Mouse (Mus musculus): Measurements from ENCODE around the gene Enpp1.

Enpp1 gene

DNA sequence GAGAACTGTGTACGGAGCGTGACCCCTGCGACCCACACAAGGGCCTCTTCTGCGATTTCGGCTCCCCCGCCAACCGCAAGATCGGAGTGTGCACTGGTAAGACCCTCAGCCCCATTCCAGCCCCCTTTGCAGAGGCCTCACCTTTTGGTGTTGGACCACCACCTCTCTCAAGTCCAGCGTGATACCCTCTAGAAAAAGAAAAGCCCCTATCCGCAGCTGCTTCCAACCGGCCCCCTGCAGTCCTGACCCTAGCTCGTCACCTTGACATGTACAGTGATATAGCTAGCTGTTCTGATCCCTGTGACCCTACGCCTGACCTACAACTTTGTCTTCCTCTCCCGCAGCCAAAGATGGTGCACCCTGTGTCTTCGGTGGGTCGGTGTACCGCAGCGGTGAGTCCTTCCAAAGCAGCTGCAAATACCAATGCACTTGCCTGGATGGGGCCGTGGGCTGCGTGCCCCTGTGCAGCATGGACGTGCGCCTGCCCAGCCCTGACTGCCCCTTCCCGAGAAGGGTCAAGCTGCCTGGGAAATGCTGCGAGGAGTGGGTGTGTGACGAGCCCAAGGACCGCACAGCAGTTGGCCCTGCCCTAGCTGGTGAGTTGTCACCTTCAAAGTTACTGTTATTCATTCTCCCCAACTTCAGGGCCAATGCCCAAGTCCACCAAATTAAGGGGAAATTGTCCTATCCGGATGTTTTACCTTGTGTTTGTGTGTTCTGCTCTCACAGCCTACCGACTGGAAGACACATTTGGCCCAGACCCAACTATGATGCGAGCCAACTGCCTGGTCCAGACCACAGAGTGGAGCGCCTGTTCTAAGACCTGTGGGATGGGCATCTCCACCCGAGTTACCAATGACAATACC lies 115.7 kb downstream of the Enpp1 start:
- DNase-seq (ENCODE audit: low spot score): no peak

DNA sequence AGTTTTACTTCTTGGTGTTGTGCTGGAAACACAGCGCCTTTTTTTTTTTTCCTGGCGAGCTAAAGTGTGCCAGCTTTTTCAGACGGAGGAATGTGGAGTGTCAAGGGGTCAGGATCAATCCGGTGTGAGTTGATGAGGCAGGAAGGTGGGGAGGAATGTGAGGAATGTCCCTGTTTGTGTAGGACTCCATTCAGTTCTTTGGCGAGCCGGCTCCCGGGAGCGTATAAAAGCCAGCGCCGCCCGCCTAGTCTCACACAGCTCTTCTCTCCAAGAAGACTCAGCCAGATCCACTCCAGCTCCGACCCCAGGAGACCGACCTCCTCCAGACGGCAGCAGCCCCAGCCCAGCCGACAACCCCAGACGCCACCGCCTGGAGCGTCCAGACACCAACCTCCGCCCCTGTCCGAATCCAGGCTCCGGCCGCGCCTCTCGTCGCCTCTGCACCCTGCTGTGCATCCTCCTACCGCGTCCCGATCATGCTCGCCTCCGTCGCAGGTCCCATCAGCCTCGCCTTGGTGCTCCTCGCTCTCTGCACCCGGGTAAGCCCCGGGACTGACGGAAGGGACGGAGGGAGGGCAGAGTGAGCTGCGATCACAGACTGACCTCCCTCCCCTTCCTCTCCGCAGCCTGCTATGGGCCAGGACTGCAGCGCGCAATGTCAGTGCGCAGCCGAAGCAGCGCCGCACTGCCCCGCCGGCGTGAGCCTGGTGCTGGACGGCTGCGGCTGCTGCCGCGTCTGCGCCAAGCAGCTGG lies 116.5 kb downstream of the Enpp1 start, which contains the start of gene Ccn2:
Ccn2 (plus strand) TSS at position 193 of the 753 bp plus-strand sequence.
- peak; percentile 65 for DNase-seq (ENCODE audit: low spot score)

DNA sequence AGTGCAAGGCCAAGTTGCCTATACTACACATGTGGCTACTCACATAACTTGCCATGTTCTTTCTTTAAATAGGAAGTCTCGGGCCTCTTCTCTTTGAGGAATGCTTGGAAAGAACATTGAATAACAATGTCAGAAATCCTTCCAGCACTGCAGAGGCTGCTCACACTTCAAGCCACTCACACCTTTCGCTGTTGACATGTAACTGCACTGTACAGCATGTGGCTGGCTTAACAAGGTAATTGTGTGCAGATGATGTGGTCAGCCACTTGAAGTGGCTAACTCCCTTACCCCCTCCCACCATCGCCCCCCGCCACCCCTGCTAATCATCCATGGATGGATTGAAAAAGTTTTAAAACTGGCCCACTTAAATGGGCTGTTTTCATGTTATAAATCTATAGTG lies 118.4 kb downstream of the Enpp1 start:
- no peak for DNase-seq (ENCODE audit: low spot score)

DNA sequence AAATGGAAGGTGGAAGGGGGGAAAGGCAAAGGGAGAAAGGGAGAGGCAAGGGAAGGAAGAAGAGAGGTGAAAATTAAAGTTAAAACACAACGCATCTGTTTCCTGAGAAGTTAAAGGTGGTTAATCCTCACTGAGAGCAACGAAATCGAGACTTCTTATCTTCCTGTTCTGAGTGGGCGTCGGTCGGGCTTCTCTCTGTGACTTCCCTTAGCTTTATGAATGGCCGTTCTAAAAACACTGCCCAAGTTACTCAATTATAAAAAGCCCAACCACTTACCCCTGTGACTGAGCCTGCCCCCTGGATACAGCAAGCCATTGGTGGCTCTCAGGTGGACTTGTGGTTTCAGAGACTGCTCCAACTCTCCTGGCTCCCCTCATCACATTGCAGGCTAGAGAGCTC lies 119.0 kb downstream of the Enpp1 start:
- no peak for DNase-seq (ENCODE audit: low spot score)

DNA sequence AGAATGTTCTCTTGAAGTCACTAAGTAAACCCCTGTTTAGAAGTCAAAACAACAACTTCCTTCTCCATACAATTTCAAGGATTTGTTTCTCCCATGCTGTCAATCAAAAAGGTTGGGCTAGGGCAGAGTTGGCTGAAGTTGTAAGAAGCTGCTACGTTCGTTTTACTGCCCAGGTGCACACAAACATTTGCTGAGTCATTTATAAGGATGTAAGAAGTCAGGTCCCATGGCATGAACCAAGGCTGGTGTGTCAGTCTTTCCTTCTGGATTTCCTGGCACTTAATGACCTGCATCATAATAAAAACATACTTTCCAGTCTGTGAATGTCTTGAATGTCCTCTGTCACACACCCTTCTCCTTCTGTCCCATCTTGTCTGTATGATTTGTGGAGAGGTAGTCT lies 119.6 kb downstream of the Enpp1 start:
- DNase-seq (ENCODE audit: low spot score): no peak

DNA sequence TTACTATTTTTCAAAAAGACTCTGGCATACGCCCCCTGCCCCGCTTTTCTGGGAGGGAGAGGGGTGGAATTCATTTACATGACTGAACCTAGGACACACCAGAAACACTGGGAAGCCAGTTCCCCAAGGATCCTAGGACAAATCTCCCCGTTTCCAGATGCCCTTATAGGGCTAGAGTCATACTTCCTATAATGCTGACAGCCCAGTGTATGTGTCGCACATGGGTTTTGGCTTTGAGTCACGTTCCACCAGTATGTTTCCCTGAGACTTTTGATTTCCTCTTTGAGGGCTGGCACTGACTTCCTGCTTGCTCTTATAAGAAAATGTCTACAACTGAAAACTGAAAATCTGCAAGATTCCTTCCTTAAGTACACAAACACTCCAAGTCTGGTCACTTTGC lies 120.2 kb downstream of the Enpp1 start:
- DNase-seq (ENCODE audit: low spot score): no peak

DNA sequence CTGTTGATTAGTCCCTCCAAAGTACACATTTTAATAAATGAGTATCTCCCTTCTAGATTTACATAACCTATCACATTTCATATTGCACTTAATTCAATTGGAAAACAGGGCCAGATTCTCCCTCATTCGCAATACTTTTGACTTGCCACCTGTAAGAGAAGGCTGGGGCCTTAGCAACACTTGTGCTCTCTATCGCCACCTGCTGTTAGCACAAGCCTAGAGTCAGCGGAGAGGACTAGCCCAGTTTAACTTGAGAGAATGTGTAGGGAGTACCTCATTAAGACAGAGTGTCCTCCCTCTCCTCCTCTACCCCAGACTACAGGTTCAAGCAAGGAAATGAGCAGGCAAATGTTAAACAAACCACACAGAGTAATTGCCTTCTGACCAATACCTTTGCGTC lies 120.8 kb downstream of the Enpp1 start:
- DNase-seq (ENCODE audit: low spot score): peak; percentile 49

DNA sequence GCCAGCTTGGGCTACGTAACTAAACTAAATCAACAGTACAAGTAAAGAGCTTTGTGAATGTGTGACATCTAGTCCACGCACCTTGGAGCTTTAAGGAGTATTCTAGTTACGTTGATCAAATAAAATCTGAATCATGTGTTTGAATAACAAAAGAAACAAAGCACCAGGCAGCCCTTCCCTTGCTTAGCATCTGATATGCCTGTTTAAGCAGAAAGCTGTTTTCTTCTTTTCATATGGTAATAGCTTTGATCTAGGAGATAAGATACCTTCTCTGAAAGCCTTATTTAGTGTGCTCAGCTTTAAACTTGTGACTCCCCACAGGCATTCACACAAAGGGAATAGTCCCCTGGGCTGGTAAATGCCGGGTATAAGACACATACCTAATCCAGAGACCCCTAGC lies 121.4 kb downstream of the Enpp1 start:
- no peak for DNase-seq (ENCODE audit: low spot score)

DNA sequence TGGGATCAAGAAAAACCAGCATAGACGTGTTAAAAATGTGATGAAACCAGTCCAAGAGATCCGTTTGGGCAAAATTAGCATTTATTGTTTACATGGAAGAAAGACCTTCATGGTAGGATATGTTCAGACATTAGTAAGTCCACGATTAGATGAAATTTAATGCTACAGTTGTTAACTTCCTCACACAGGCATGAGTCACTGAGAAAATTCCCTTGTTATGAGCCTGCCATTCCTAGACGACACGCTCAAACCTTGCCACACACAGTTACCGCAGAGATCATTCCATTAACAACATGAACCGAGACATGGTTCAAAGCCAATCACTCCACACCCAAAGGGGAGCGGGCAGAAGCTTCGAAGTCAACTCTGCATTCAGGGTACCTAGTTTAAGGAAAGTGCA lies 122.7 kb downstream of the Enpp1 start:
- no peak for DNase-seq (ENCODE audit: low spot score)

DNA sequence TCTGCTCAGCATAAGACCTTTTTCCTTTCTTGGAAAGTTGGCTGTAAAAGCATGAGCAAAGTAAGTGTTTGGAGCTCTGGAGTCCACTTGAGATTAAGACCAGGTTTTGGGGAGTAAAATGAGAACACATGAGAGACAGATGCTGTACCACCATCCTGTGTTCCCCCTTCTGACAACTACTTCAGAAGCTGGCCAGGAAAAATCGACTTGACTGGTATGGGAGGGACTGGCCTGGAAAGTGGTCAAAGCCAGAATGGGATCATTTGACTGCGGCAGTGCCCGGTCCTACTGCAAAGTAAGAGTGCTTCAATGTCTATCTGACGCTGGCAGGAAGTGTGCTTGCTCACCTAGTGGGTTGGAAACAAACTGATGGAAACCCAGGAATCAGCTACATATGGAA lies 123.1 kb downstream of the Enpp1 start:
- DNase-seq (ENCODE audit: low spot score): no peak

Measured in ovary, postnatal 10 days (tissue).